Mouse (Mus musculus) heart, embryonic 14.5 days (tissue): ENCODE measurements around the gene Scamp2. TPM values are rescaled to one million over a fixed set of nuclear protein-coding genes. Genes with fewer than 3 reads are reported as not detected.

ENCODE experiments used
- ATAC-seq: fragments of 200-750 bp; cut with Nextera tagmentation; 2 replicates; pipeline ENCODE4 v1.8.0; 2017; ENCODE audit warnings: low read depth, moderate TSS enrichment; ENCODE audit not compliant: insufficient number of reproducible peaks, insufficient read depth, low FRiP score
- H3K27ac ChIP-seq, 2 experiments: fragments of 200-500 bp in 1 of 2; fragments of 300-500 bp in 1 of 2; sonication (generic) in 1 of 2; replicated peaks in 1 of 2; 2 replicates each; pipeline ENCODE4 v1.5.1; 2012 to 2014; ENCODE audit warnings: low read depth in 2 of 2, low read length in 2 of 2, control low read depth in 1 of 2, mild to moderate bottlenecking in 1 of 2, mixed read lengths in 1 of 2; ENCODE audit not compliant: control insufficient read depth in 1 of 2, insufficient read depth in 1 of 2
- H3K27me3 ChIP-seq: fragments of 300-500 bp; sonication (generic); 2 replicates; pipeline ENCODE4 v1.6.1; 2014; ENCODE audit warnings: mild to moderate bottlenecking, low read length, control low read depth; ENCODE audit not compliant: control insufficient read depth, insufficient read depth
- H3K36me3 ChIP-seq: fragments of 300-500 bp; sonication (generic); 2 replicates; pipeline ENCODE4 v1.6.1; 2014; ENCODE audit warnings: mild to moderate bottlenecking, control low read depth, low read length, mixed read lengths; ENCODE audit not compliant: control insufficient read depth, insufficient read depth
- H3K4me1 ChIP-seq, 2 experiments: fragments of 200-500 bp in 1 of 2; fragments of 300-500 bp in 1 of 2; sonication (generic) in 1 of 2; 2 replicates each; pipeline ENCODE4 v1.6.1; 2012 to 2014; ENCODE audit warnings: low read length in 2 of 2, control low read depth in 1 of 2, mixed read lengths in 1 of 2; ENCODE audit not compliant: control insufficient read depth in 2 of 2, insufficient read depth in 2 of 2
- H3K4me2 ChIP-seq: fragments of 300-500 bp; sonication (generic); 2 replicates; pipeline ENCODE4 v1.6.1; 2014; ENCODE audit warnings: mild to moderate bottlenecking, low read length
- H3K4me3 ChIP-seq, 2 experiments: fragments of 200-500 bp in 1 of 2; fragments of 300-500 bp in 1 of 2; sonication (generic) in 1 of 2; 2 replicates each; pipeline ENCODE4 v1.5.1; 2012 to 2014; ENCODE audit warnings: low read length in 2 of 2, mild to moderate bottlenecking in 2 of 2, control low read depth in 1 of 2, low read depth in 1 of 2, moderate library complexity in 1 of 2; ENCODE audit not compliant: control insufficient read depth in 1 of 2, insufficient read depth in 1 of 2
- H3K9ac ChIP-seq: fragments of 300-500 bp; sonication (generic); 2 replicates; pipeline ENCODE4 v1.6.1; 2014; ENCODE audit warnings: mild to moderate bottlenecking, low read length
- H3K9me3 ChIP-seq: fragments of 300-500 bp; sonication (generic); 2 replicates; pipeline ENCODE4 v1.6.1; 2016; ENCODE audit warnings: low read length, control low read depth; ENCODE audit not compliant: control insufficient read depth
- WGBS: fragments of 180-500 bp; shearing (Covaris S2); extraction: QIAGEN DNeasy Blood & Tissue Kit; methylation state at CpG from one replicate; pipeline ENCODE4 v1.1.7; 2014; 5-methylcytosine and 5-hydroxymethylcytosine counted together
- polyA plus RNA-seq: library from polyadenylated mRNA; unstranded; fragments of >200 nt; fragmentation: Nextera tagmentation; extraction: Ambion mirVana; gene quantifications from 2 replicates; pipeline ENCODE4 v1.2.1, GENCODE M21; 2014

Gene Scamp2
- polyA plus RNA-seq, 1 experiment from 2014 or later, result 56.5 TPM

DNA sequence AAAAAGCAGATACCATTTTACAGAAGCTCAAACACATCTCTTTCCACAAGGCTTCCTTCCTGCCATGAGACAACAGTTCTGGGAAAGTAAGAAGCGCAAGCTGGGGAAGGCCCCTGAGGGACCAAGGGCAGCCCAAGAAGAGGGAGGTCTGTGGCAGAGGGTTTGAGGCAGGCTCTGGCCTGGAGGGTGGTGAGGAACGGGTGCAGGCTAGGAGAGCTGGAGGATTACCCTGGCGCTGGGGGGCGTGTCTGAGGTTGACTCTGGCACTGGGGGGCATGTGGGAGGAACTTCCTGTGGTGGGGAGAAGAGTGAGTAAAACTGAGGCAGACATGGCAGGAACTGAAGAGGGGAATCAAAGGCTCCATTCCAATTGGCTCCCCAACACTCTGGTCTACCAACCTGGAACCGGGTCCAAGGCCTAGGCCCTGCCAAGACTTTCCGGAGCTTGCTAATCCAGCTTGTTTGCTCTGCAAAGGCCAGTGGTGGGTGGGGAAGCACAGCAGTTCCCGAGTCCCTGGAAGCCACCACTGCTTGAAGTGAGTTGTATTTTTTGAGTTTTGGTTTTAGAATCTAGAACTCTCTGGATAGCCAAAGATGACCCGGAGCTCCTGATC lies 56.9 kb downstream of the Scamp2 start:
- Histone ChIP-seq H3K27me3 (no peaks in the 10 kb centered on the region; the same call in 1 of the 2 replicates), H3K9me3 (no peaks in the 10 kb centered on the region), H3K4me3 (no peak overlapping the region), H3K4me2 (no peak overlapping the region), H3K36me3 (no peaks in the 10 kb centered on the region), H3K9ac (no peak overlapping the region), H3K27ac (no peak overlapping the region), H3K4me1 (no peaks in the 10 kb centered on the region)
- 73% methylated on average over 8 of the region's 8 CpGs for WGBS
- ATAC-seq, result no peak

DNA sequence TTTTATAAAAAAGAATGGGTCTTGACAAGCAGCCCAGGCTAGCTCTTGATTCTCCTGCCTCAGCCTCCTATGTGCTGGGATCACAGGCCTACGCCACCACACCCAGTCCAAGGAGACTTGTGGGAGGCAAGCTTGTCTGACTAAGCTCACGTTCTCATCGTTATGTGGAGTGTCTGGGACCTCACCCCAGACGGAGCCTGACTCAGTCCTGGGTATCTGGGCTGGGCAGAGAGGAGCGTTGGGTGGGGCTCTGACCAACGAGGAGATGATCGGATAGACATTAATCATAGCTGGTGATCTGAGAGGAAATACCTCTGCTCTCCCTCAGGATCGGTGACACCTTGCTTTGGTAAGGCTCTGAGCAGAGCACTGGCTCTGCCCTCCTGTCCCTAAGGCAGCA lies 58.1 kb downstream of the Scamp2 start:
- no peak overlapping the region for H3K4me2 ChIP-seq
- H3K4me1 ChIP-seq, result no peaks in the 10 kb centered on the region
- H3K9me3 ChIP-seq, result no peaks in the 10 kb centered on the region
- no peak overlapping the region for H3K9ac ChIP-seq
- no peaks in the 10 kb centered on the region for H3K36me3 ChIP-seq
- WGBS, result 63% methylated on average over 8 of the region's 8 CpGs
- H3K27me3 ChIP-seq, result no peaks in the 10 kb centered on the region
- H3K27ac ChIP-seq, result no peak overlapping the region
- H3K4me3 ChIP-seq, result no peak overlapping the region
- ATAC-seq, result no peak

DNA sequence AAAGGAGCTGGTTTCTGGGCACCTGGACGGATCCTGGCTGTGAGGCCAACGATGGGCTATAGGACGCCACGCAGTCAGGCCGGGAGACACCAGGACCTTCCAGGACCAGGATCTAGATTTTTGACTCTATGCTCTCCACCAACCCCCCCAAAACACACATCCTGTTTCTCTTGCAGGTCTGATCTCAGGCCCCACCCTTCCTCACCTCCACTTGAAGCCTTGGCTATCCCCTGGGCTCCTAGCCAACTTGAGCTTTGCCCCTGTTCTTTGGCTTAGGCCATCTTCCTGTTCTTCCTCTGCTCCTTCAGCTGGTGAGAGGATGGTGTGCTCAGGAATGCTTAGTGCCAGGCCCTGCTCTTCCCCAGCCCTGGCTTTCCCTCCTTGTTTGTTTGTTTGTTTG lies 59.9 kb downstream of the Scamp2 start, which contains the start of gene Lman1l:
Gene Lman1l (minus strand): TSS at position 101 of the 400 bp plus-strand sequence.
- 91% methylated on average over 5 of the region's 5 CpGs for WGBS
- Histone ChIP-seq H3K9ac (no peak within 1 kb of the TSS), H3K4me2 (no peak within 1 kb of the TSS)

DNA sequence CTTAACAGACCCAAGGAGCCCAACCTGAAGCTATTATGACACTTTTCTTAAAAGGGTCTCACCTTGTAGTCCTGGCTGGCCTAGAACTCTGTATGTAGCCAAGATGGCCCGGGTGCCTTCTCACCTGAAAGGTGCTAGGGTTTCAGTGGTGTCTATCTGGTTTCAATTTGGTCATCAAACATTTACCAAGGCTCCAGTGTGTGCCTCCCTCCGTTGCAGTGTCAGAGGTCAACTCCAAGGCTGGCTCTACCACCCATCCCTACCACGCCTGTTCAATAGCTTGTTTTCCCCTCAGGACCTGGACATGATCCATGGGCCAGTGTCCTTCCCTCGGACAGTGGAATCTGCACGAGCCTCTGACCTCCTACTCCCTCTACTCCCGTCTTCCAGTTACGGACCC lies 63.6 kb downstream of the Scamp2 start:
- 88% methylated on average over 7 of the region's 7 CpGs for WGBS
- no peak for ATAC-seq
- no peak overlapping the region for H3K9ac ChIP-seq
- H3K4me1 ChIP-seq, result no peaks in the 10 kb centered on the region
- no peak overlapping the region for H3K4me2 ChIP-seq
- no peaks in the 10 kb centered on the region for H3K27me3 ChIP-seq
- H3K36me3 ChIP-seq, result peaks cover 49% of the 10 kb centered on the region
- H3K9me3 ChIP-seq, result no peaks in the 10 kb centered on the region
- H3K4me3 ChIP-seq, result no peak overlapping the region
- H3K27ac ChIP-seq, result no peak overlapping the region

More for the DNA sequence above, 59.9 kb downstream of the Scamp2 start, which contains the start of gene Lman1l:
- no peaks in the 10 kb centered on the region for H3K27me3 ChIP-seq
- ATAC-seq, result no peak
- peaks cover 14% of the 10 kb centered on the region for H3K36me3 ChIP-seq
- no peaks in the 10 kb centered on the region for H3K9me3 ChIP-seq
- H3K27ac ChIP-seq, result no peak within 1 kb of the TSS
- H3K4me1 ChIP-seq, result no peaks in the 10 kb centered on the region
- no peak within 1 kb of the TSS for H3K4me3 ChIP-seq

DNA sequence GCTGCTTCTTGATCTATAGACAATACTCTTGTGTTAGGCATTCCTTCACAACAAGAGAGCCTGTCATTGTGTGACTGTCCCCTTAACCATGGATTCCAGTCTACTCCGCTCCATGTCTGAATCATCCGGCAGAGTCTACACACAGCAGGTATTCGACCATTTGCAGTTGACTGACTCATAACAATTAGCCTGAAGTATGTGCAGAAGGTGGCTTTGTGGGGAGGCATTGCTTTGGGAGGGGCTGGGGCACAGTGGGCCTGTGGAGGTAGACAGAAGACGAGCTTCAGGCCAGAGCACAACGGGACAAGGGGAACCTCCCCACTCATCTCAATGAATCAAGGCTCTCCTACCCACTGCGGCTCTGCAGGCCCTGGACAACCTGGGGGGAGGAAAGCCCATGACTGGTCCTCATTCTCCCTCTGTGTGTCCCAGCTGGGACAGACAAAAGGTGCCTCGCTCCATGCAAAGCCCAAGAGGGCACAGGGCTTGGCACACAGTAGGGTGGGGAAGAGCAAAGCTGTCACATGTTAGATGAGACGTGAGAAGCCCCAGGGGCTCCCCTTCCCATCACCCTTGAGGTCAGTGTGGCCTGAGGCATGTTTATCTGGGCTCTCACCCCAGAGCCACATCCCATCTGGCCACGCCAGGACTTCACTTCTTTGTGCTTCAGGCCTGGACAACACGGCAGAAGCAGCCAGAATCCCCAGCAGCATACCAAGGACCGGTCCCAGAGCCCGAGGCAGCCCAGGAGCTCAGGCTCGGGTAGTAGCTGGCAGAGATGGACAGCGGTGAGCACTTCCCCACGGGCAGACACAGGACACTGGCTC lies 65.1 kb downstream of the Scamp2 start:
- no peak overlapping the region for H3K4me2 ChIP-seq
- no peaks in the 10 kb centered on the region for H3K27me3 ChIP-seq
- no peak for ATAC-seq
- H3K9ac ChIP-seq, result no peak overlapping the region
- H3K4me3 ChIP-seq, result no peak overlapping the region
- H3K9me3 ChIP-seq, result no peaks in the 10 kb centered on the region
- H3K4me1 ChIP-seq, result no peaks in the 10 kb centered on the region
- no peak overlapping the region for H3K27ac ChIP-seq
- peaks cover 64% of the 10 kb centered on the region for H3K36me3 ChIP-seq
- WGBS, result 82% methylated on average over 15 of the region's 15 CpGs

DNA sequence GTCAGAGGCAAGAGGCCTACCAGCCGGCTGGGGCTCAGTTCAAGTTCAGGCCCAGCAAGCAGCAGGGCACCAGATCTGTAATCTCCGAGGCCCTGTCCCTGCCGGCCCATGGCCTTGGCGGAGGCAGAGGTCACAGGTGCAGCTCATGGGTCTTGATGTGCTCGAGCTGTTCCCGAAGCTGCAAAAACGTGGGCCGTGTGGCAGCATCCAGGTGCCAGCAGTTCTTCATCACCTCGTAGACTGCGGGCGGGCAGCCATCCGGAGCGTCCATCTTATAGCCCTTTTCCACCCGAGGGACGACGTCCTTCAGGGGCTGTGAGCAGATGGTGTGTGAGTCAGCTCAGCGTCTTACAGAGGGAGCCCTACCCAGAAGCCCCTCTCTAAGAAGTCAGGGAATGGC lies 66.4 kb downstream of the Scamp2 start:
- Histone ChIP-seq H3K27me3 (no peaks in the 10 kb centered on the region), H3K4me1 (no peaks in the 10 kb centered on the region), H3K9me3 (no peaks in the 10 kb centered on the region), H3K27ac (no peak overlapping the region), H3K4me3 (no peak overlapping the region), H3K4me2 (no peak overlapping the region), H3K9ac (no peak overlapping the region), H3K36me3 (peaks cover 74% of the 10 kb centered on the region)
- ATAC-seq, result no peak
- 95% methylated on average over 17 of the region's 17 CpGs for WGBS

DNA sequence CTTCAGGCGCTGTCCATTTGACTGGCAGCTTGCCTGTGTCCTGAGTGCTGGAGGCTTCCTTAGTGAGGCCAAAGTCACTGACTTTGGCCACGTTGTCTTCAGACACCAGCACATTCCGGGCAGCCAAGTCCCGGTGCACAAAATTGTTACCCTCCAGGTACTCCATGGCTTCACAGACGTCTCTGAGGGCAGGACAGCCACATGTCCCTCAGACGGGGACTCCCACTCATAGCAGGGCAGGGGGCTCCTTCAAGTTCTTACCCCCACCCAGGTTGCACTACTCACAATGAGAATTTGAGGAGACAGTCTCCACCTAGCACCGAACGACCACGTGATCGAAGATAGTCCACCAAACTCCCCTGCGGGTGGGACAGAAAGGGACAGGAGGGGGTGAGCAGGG lies 67.1 kb downstream of the Scamp2 start:
- no peak overlapping the region for H3K27ac ChIP-seq
- peaks cover 74% of the 10 kb centered on the region for H3K36me3 ChIP-seq
- H3K9me3 ChIP-seq, result no peaks in the 10 kb centered on the region
- H3K4me2 ChIP-seq, result no peak overlapping the region
- H3K9ac ChIP-seq, result no peak overlapping the region
- no peaks in the 10 kb centered on the region for H3K27me3 ChIP-seq
- no peaks in the 10 kb centered on the region; a peak in 1 of 4 replicates for H3K4me1 ChIP-seq
- H3K4me3 ChIP-seq, result no peak overlapping the region
- ATAC-seq, result no peak
- 89% methylated on average over 11 of the region's 11 CpGs for WGBS
